Mouse (Mus musculus): ENCODE data around the gene Bik.

- TF ChIP-seq CTCF (IDR thresholded peaks at IDR 0.05; ENCODE audit: control insufficient read depth, insufficient read depth, insufficient read length) (no peak), USF1 (IDR thresholded peaks at IDR 0.05; ENCODE audit: low read depth) (no peak), MYOG (IDR thresholded peaks at IDR 0.05; ENCODE audit: control insufficient read depth, extremely low read depth, insufficient read length) (no peak)
Observed at GRCm38 (mm10) chr15:83563857-83564651, 37.4 kb downstream of the Bik start.

Measured in C2C12 (cell line).